26 mouse cellular contexts compared by ENCODE assay signal in the genomic region with DNA sequence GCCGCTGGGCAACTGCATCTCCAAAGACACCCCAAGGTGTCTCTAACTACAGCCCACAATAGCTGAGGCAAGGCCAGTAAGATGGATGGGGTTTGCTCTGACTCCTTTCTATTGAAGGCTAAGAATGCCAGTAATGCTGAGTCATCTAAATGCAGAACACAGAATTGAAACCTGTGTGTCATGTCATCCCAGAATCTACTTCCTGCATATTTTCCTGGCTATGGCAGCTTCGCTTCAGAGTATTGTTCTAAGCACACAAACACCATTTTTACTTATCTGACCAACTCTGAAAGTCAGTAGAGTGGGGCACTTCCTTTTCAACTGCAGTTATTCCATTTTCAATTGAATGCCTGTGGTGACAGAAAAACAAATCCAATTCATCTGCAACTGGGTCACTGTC. TPM values are rescaled to one million over a fixed set of nuclear protein-coding genes. Genes with fewer than 3 reads are reported as not detected.
DNase-seq lines count a peak whose midpoint lies in the region; ATAC-seq and TF ChIP-seq lines count a peak whose summit lies in the region.
"Had no signal": no experiment of that assay in that cellular context is flagged by ENCODE, and none has a peak within 500 bp of the region (broad histone marks: within the 10 kb centered on the region; RNA-seq: fewer than 3 reads in every experiment).

No protein-coding gene starts in this region.

- no peak overlapping the region for H3K9ac ChIP-seq in liver, embryonic 11.5 days (ENCODE audit: low read depth, low read length)
- H3K9ac ChIP-seq in liver, embryonic 12.5 days = no peak overlapping the region
- no peak overlapping the region for H3K9ac ChIP-seq in ES-E14 (ENCODE audit: insufficient read depth, low read depth, low read length, poor library complexity, severe bottlenecking)
- H3K9ac ChIP-seq: forebrain, embryonic 13.5 days; hindbrain, embryonic 14.5 days; midbrain, embryonic 12.5 days; neural tube, embryonic 13.5 days; stomach, embryonic 15.5 days had no signal

- no peaks in the 10 kb centered on the region for H3K27me3 ChIP-seq in liver, embryonic 11.5 days (replicated peaks; ENCODE audit: control insufficient read depth, insufficient read depth, low read length)
- no peaks in the 10 kb centered on the region for H3K27me3 ChIP-seq in liver, embryonic 12.5 days (replicated peaks)
- H3K27me3 ChIP-seq: forebrain, embryonic 13.5 days; midbrain, embryonic 12.5 days; neural tube, embryonic 13.5 days; stomach, embryonic 15.5 days had no signal

- no peak overlapping the region for H3K27ac ChIP-seq in liver, embryonic 11.5 days (ENCODE audit: low read depth, low read length)
- H3K27ac ChIP-seq in liver, embryonic 12.5 days = no peak overlapping the region
- no peak overlapping the region for H3K27ac ChIP-seq in ES-E14 (ENCODE audit: insufficient read depth, low read depth, low read length, poor library complexity, severe bottlenecking)
- H3K27ac ChIP-seq: forebrain, embryonic 13.5 days; hindbrain, embryonic 14.5 days; midbrain, embryonic 12.5 days; neural tube, embryonic 13.5 days; stomach, embryonic 15.5 days had no signal

- no peaks in the 10 kb centered on the region for H3K4me1 ChIP-seq in liver, embryonic 11.5 days (replicated peaks; ENCODE audit: control insufficient read depth, insufficient read depth, low read length)
- H3K4me1 ChIP-seq in liver, embryonic 12.5 days = no peaks in the 10 kb centered on the region
- no peaks in the 10 kb centered on the region for H3K4me1 ChIP-seq in ES-E14 (ENCODE audit: control insufficient read depth in 2 of 2, insufficient read depth in 2 of 2, low read length in 2 of 2, poor library complexity in 1 of 2)
- H3K4me1 ChIP-seq: stomach, embryonic 15.5 days had no signal

- no peak for DNase-seq in liver, embryonic 11.5 days (ENCODE audit: low spot score)
- DNase-seq in ES-E14 (ENCODE audit: low read depth, low spot score) = no peak
- DNase-seq in adrenal gland, postnatal 36 days = peak; percentile 5 to 16
- DNase-seq in right cerebral cortex, postnatal 4 days = no peak
- DNase-seq in thymus, postnatal 10 days (ENCODE audit: low spot score in 2 of 2) = no peak
- DNase-seq: B cell, adult 2 months; cerebellum, adult 8-10 months; cerebellum, postnatal 25 days; gastrocnemius, postnatal 14 days; heart, adult 11 months; heart, postnatal 4 days; kidney, postnatal 14 days; layer of hippocampus, adult 9-11 months; lung, adult 2 months; lung, postnatal 14 days; thymus, postnatal 14 days had no signal

- WGBS in liver, embryonic 11.5 days = 60% methylated on average over 2 of the region's 2 CpGs
- WGBS in liver, embryonic 12.5 days (ENCODE audit: insufficient replicate concordance) = 40% methylated on average over 2 of the region's 2 CpGs

- no peak overlapping the region for H3K4me3 ChIP-seq in liver, embryonic 11.5 days (ENCODE audit: low read depth, low read length)
- no peak overlapping the region for H3K4me3 ChIP-seq in liver, embryonic 12.5 days
- no peak overlapping the region for H3K4me3 ChIP-seq in ES-E14 (ENCODE audit: insufficient read depth in 1 of 2, low read depth in 1 of 2, low read length in 2 of 2, poor library complexity in 1 of 2, severe bottlenecking in 1 of 2)
- H3K4me3 ChIP-seq: forebrain, embryonic 13.5 days; midbrain, embryonic 12.5 days; neural tube, embryonic 13.5 days; stomach, embryonic 15.5 days had no signal

- peak; percentile 47; the same call in 1 of the 2 replicates for ATAC-seq in liver, embryonic 11.5 days (replicated peaks; ENCODE audit: low FRiP score)
- ATAC-seq in liver, embryonic 12.5 days = no peak
- ATAC-seq in megakaryocyte progenitor cell, adult 5-6 weeks (replicated peaks; ENCODE audit: poor library complexity) = peak; percentile 54
- ATAC-seq: forebrain, embryonic 13.5 days; intestine, postnatal 0 days had no signal

- no peaks in the 10 kb centered on the region for H3K36me3 ChIP-seq in liver, embryonic 11.5 days (ENCODE audit: control insufficient read depth, insufficient read depth, low read length)
- no peaks in the 10 kb centered on the region for H3K36me3 ChIP-seq in liver, embryonic 12.5 days
- H3K36me3 ChIP-seq in ES-E14 (ENCODE audit: control insufficient read depth, insufficient read depth, low read length, poor library complexity, severe bottlenecking) = no peaks in the 10 kb centered on the region
- H3K36me3 ChIP-seq: G1E; midbrain, embryonic 12.5 days; neural tube, embryonic 13.5 days; stomach, embryonic 15.5 days had no signal

- H3K4me2 ChIP-seq in liver, embryonic 11.5 days = no peak overlapping the region
- H3K4me2 ChIP-seq in liver, embryonic 12.5 days = no peak overlapping the region
- H3K4me2 ChIP-seq: forebrain, embryonic 13.5 days; heart, embryonic 11.5 days; hindbrain, embryonic 14.5 days; midbrain, embryonic 12.5 days; neural tube, embryonic 13.5 days; stomach, embryonic 15.5 days had no signal

- H3K9me3 ChIP-seq in liver, embryonic 11.5 days (ENCODE audit: control insufficient read depth, low read length) = no peaks in the 10 kb centered on the region
- H3K9me3 ChIP-seq in liver, embryonic 12.5 days (replicated peaks) = no peaks in the 10 kb centered on the region
- H3K9me3 ChIP-seq in ES-E14 (ENCODE audit: control insufficient read depth, insufficient read depth, low read depth, low read length) = no peaks in the 10 kb centered on the region
- H3K9me3 ChIP-seq: forebrain, embryonic 13.5 days; midbrain, embryonic 12.5 days; neural tube, embryonic 13.5 days; stomach, embryonic 15.5 days had no signal

- in situ Hi-C loops in ES-E14 (cut with MboI; ENCODE audit: low sequenced_read_pairs in 2 of 2, unreplicated experiment in 2 of 2) = no loop called here

TF ChIP-seq in ES-E14, 5 proteins besides CTCF, POLR2A, EP300 and RAD21:
- TF ChIP-seq ZC3H11A (IDR thresholded peaks at IDR 0.05; ENCODE audit: borderline replicate concordance, low read depth, low read length) (no peak), MAFK (IDR thresholded peaks at IDR 0.05; ENCODE audit: insufficient read depth, low read depth, low read length) (peak; percentile 83)

RNA-seq across cellular contexts. Expression of a gene that starts 40.3 kb away (rescaled TPM):
- polyA plus RNA-seq in liver, embryonic 11.5 days (2014; fragmentation: Nextera tagmentation; extraction: Ambion mirVana) = 0.73 and 1.1 TPM in 2 replicates
- 0.49 and 0.51 TPM in 2 replicates for polyA plus RNA-seq in liver, embryonic 12.5 days (2016; fragmentation: Nextera tagmentation; extraction: Ambion mirVana)
- total RNA-seq in ES-E14 (2012; rRNA removed) = 0.21 and 0.31 TPM in 2 replicates
- 1 to 10 TPM; 1.4 to 1.7 TPM for total RNA-seq in adrenal gland, postnatal 36 days (2021)
- total RNA-seq in megakaryocyte progenitor cell, adult 5-6 weeks (2015) = 5.0 and 9.2 TPM in 2 replicates
- total RNA-seq in megakaryocyte progenitor cell, adult 5-6 weeks (2017) = 4.5 and 6.1 TPM in 2 replicates
- polyA plus RNA-seq: G1E had no signal

Comparison
In these comparisons a context has a peak if more than half of its experiments do, and no peak if none do; other contexts are left out.
1. DNase-seq: peak in adrenal gland, postnatal 36 days (2 of 2); none in liver, embryonic 11.5 days (single experiment), ES-E14 (single experiment), right cerebral cortex, postnatal 4 days (single experiment) and thymus, postnatal 10 days (0 of 2).